Mouse (Mus musculus): Measurements from ENCODE around the gene Ythdf1. TPM values are rescaled to one million over a fixed set of nuclear protein-coding genes. Genes with fewer than 3 reads are reported as not detected.

The Ythdf1 gene
- polyA plus RNA-seq, 1 experiment from 2014 or later = 54.9 TPM

DNA sequence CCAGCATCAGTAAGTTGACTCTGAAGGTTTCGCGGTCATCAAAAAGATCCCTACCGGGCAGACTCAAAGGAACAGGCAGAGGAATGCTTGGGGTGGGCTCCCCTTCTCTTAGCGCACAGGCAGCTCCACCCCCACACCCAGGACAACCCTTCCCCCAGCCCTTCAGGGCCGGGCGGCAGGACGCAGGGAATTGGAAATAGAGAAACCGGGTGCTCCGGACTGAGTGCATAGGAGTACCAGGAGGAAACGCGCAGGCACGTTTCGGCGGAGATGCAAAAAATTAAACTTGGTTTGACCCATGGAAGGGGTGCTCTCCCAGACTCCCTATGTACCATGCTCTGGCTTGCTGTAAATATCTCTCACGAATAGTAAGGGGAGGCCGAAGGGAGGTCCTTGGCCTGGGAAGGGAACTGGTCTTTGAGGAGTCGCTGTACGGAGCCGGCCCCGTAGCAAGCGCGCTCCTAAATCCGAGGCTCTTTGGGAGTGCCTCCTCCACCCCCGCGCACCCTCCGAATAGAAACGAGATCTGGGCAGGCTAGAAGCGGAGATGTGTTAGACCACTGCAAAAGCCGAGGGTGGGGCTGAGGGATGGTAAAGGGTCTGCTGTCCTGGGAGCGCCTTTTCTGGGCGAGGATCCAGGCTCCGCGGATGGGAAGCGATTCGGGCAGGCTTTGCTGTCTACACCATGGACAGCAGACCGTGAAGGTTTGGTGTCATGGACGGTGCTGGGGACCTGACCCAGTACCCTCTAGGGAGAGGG lies 29.5 kb downstream of the Ythdf1 start:
- 2% methylated on average over 37 of the region's 37 CpGs for WGBS
- no peak for ATAC-seq (ENCODE audit: low FRiP score, low read depth)
- Histone ChIP-seq H3K4me1 (replicated peaks) (peaks cover 51% of the 10 kb centered on the region), H3K4me2 (peak overlapping the region; percentile 63), H3K36me3 (no peaks in the 10 kb centered on the region), H3K9ac (peak overlapping the region; percentile 99), H3K27ac (replicated peaks) (peak overlapping the region; percentile 98), H3K27me3 (no peaks in the 10 kb centered on the region), H3K4me3 (peak overlapping the region; percentile 80), H3K9me3 (no peaks in the 10 kb centered on the region)

DNA sequence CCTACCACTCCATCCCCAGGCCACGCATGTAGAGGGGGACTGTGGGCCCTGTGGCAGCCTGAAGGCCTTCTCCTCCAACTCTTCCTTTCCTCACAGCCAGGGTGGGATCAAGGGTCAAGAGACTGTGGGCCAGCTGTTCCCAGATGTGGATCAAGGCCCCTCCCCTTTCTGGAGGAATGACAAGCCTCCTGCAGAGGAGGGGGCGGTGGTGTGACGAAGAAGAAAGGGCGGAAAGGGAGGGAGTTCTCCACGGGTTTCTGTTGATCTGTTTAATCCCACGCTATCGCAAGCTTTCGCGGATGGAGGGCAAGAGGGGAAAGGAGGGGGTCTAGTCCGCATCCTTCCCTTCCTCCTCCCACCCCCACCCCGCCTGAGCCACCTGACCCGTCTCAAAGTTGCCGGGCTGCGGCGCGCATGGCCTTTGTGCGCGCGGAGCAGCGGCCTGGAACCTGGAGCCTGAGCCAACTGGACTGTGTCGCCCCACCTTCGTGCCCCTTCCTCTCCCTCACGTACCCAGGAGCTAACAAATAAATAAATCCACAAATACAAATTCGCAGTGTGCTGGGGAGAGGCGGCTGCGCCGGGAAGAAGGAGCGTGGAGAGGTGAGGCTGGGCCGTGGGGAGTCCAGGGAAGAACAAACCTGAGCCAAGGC lies 30.2 kb downstream of the Ythdf1 start:
- Histone ChIP-seq H3K9me3 (no peaks in the 10 kb centered on the region), H3K27me3 (no peaks in the 10 kb centered on the region), H3K4me1 (replicated peaks) (peaks cover 44% of the 10 kb centered on the region), H3K27ac (replicated peaks) (peak overlapping the region; percentile 98), H3K36me3 (no peaks in the 10 kb centered on the region), H3K4me3 (peak overlapping the region; percentile 80), H3K4me2 (peak overlapping the region; percentile 63), H3K9ac (peak overlapping the region; percentile 99)
- WGBS = 3% methylated on average over 26 of the region's 29 CpGs
- no peak for ATAC-seq (ENCODE audit: low FRiP score, low read depth)

DNA sequence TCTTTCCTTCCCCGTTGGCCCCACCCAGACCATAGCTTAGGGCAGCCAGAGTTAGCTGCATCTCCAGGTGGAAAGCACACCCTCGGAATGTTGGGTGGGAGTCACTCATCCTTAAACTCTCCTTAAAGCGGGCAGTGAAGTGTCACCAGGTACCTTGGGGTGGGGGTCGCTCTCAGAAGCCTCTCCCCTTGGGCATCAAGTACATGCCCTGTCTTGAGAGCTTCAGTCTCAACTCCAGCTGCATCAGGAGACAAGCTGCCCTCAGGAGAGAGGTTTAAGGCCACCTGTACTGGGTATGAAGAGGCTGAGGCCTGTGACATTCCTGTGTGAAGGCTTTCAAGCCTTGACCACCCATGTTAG lies 30.8 kb downstream of the Ythdf1 start:
- H3K4me1 ChIP-seq (replicated peaks) = peaks cover 38% of the 10 kb centered on the region
- 0 out of 2 replicates have a peak overlapping the region, but pooled peaks have one; percentile 80 for H3K4me3 ChIP-seq
- no peak overlapping the region for H3K9ac ChIP-seq
- no peak for ATAC-seq (ENCODE audit: low FRiP score, low read depth)
- peak overlapping the region; percentile 98 for H3K27ac ChIP-seq (replicated peaks)
- H3K4me2 ChIP-seq = peak overlapping the region; percentile 63
- no peaks in the 10 kb centered on the region for H3K9me3 ChIP-seq
- H3K36me3 ChIP-seq = no peaks in the 10 kb centered on the region
- WGBS = 16% methylated on average over 4 of the region's 4 CpGs
- no peaks in the 10 kb centered on the region for H3K27me3 ChIP-seq

DNA sequence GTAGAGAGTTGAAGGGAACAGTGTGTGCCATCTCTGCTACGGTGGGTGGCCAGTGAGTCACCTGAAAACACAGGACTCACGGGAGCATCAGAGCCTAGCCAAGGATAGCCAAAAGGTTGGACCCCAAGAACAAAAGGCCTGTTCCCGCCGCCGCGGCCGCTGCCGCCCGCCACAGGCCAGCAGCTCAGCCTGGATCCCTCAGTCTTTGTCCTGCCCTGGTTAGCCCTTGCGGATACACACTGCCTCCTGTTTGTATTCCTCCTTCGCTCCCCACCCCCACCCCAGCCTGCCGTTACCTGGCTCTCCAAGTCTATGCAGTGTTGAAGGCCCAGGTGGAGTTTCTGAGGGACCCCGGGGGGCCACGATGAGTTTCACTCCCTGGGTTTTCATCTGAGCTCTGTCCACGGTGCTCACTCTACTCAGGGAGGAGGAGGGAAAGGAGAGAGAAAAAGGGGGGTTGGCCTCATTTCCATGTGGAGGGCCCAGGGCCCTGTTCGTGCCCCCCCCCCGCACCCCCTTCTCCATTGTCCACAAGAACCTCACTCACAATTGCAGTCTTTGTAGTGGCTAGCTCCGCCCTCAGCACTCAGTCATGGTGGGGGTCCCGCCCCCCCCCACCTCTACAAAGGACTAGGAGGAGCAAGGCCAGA lies 31.4 kb downstream of the Ythdf1 start:
- Histone ChIP-seq H3K4me1 (replicated peaks) (peaks cover 38% of the 10 kb centered on the region), H3K4me2 (peak overlapping the region; percentile 63), H3K36me3 (no peaks in the 10 kb centered on the region), H3K9me3 (no peaks in the 10 kb centered on the region), H3K27ac (replicated peaks) (peak overlapping the region; percentile 98), H3K27me3 (no peaks in the 10 kb centered on the region), H3K4me3 (peak overlapping the region; percentile 7; the same call in 1 of the 2 replicates), H3K9ac (peak overlapping the region; percentile 11; the same call in 1 of the 2 replicates)
- ATAC-seq (ENCODE audit: low FRiP score, low read depth) = no peak
- WGBS = 7% methylated on average over 19 of the region's 19 CpGs

DNA sequence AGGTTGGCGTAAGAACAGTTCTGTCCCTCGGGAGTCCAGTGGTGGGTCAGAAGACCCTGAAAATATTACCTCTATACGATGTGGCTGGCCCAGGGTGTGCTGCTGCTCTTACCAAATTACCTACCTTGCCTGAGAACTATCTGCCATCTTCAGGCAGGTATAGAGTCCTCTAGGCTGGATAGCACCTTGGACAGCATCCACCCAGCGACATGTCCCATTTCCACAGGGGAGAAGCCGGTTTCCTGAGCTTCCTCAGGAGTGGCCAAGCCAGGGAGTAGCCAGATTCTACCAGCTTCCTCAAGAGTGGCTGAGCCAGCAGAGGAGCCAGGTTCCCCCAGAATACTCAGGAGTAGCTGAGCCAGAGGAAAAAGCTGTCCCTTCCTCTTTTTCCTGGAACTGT lies 35.5 kb downstream of the Ythdf1 start:
- WGBS = 85% methylated on average over 5 of the region's 5 CpGs

DNA sequence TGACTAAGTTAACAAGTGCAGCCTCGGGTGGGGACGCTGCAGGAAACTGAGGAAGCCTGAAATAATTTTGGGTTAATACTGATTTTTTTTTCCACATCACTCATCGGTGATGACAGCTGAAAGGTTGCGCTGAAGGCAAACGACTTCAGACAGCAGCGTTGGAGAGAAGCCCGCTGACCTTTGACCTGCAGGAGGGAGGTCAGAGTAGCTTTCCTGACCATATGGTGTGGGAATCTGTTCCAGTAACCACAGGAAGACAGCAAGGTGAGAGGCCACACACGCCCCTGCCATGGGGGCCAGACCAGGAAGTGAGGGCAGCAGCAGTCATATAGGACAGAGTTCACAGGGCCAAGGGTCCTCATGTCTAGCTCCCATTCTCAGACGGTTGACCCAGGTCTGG lies 39.5 kb downstream of the Ythdf1 start:
- Histone ChIP-seq H3K9me3 (no peaks in the 10 kb centered on the region), H3K27me3 (no peaks in the 10 kb centered on the region), H3K4me3 (no peak overlapping the region), H3K27ac (replicated peaks) (no peak overlapping the region), H3K36me3 (no peaks in the 10 kb centered on the region), H3K9ac (no peak overlapping the region), H3K4me1 (replicated peaks) (peaks cover 34% of the 10 kb centered on the region), H3K4me2 (no peak overlapping the region)
- no peak for ATAC-seq (ENCODE audit: low FRiP score, low read depth)
- WGBS = 66% methylated on average over 9 of the region's 9 CpGs

More for the DNA sequence above, 35.5 kb downstream of the Ythdf1 start:
- no peak overlapping the region for H3K4me2 ChIP-seq
- H3K4me3 ChIP-seq = no peak overlapping the region
- no peaks in the 10 kb centered on the region for H3K9me3 ChIP-seq
- no peak overlapping the region for H3K27ac ChIP-seq (replicated peaks)
- H3K9ac ChIP-seq = no peak overlapping the region
- no peak for ATAC-seq (ENCODE audit: low FRiP score, low read depth)
- H3K4me1 ChIP-seq (replicated peaks) = peaks cover 26% of the 10 kb centered on the region
- H3K36me3 ChIP-seq = no peaks in the 10 kb centered on the region
- H3K27me3 ChIP-seq = no peaks in the 10 kb centered on the region

DNA sequence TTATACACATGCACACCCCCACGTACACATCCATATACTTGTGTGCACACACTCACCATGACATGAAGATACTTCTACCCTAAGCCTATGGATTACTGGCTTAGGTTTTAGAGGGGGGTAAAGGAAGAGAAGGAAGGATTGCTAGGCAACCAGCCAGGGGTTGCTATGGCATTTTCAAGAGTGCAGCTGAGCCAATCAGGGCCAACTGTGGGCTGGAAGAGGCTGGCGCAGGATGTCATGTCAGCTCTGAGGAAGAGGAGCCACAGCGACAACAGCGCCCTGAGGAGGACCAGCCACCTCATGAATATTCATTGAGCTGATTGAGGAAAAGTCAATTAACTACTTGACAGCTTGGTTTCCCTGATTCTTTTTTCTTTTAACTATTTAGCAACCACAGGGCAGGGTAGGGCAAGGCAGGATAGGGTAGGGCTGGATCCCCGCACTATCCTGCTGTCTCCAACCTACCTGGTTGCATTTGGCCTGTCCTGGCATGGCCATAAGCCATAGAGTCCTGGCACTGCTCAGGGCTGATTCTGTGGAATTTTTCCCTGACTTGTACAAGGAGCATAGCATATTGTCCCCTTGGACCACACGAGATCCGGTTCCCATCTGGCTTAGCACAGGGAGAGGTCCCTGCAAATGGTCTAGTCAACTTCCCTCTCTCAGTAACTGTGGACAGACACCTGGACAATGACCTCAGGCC lies 41.2 kb downstream of the Ythdf1 start:
- 16% methylated on average over 7 of the region's 7 CpGs for WGBS
- Histone ChIP-seq H3K27ac (replicated peaks) (peak overlapping the region; percentile 82), H3K27me3 (no peaks in the 10 kb centered on the region), H3K9me3 (no peaks in the 10 kb centered on the region), H3K4me2 (peak overlapping the region; percentile 21; the same call in 1 of the 2 replicates), H3K9ac (no peak overlapping the region), H3K36me3 (no peaks in the 10 kb centered on the region), H3K4me1 (replicated peaks) (peaks cover 34% of the 10 kb centered on the region), H3K4me3 (no peak overlapping the region)
- ATAC-seq (ENCODE audit: low FRiP score, low read depth) = peak; percentile 93

DNA sequence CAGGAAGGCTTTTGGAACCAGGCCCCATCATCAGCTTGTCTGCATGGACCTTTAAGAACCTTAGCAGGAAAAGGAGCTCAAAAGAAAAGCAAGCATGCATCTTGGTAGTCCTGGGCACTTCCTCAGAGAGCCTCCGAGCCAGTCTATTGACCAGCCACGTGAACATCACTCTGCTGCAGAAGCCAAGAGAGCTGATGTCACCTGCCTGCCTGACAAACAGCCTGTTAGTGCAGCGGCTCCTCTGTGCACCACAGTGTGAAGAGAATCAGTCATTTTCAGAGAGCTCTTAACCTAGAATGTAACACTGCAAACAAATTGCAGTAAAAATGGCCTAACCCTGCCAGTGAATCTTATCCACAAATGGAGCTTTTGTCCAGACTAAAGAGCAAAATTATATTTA lies 50.7 kb downstream of the Ythdf1 start:
- peak; percentile 66; the same call in 1 of the 2 replicates for ATAC-seq (ENCODE audit: low FRiP score, low read depth)
- Histone ChIP-seq H3K4me3 (no peak overlapping the region), H3K27me3 (no peaks in the 10 kb centered on the region), H3K36me3 (no peaks in the 10 kb centered on the region), H3K9me3 (no peaks in the 10 kb centered on the region), H3K4me2 (no peak overlapping the region), H3K27ac (replicated peaks) (peak overlapping the region; percentile 61), H3K4me1 (replicated peaks) (no peaks in the 10 kb centered on the region), H3K9ac (no peak overlapping the region)
- 56% methylated on average over 3 of the region's 3 CpGs for WGBS

DNA sequence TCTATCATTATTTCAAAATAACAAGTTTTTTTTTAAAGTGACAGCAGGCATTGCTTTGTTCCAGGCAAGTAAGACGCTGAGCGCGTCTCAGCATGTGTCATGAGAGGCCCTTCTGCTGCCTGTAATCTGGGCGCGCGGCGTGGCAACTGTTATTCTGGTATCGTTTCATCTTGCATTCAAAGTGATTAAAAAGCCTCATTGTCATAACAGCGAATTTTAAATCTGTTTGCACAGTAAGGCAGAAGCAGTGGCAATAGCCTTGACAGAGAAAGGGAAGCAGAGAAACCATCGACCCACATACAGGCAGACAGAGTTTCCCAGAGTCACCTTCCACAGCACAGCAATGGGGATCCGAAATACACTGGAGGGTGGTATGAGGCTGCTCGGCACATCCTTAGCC lies 59.2 kb downstream of the Ythdf1 start:
- ATAC-seq (ENCODE audit: low FRiP score, low read depth) = no peak; the same call in 1 of the 2 replicates
- H3K4me1 ChIP-seq (replicated peaks) = peaks cover 13% of the 10 kb centered on the region; the same call in 1 of the 2 replicates
- H3K27me3 ChIP-seq = 0 out of 2 replicates have a peak, but pooled peaks cover 8% of the 10 kb centered on the region
- no peak overlapping the region for H3K4me3 ChIP-seq
- no peak overlapping the region for H3K9ac ChIP-seq
- H3K4me2 ChIP-seq = no peak overlapping the region
- no peaks in the 10 kb centered on the region for H3K9me3 ChIP-seq
- WGBS = 35% methylated on average over 12 of the region's 12 CpGs
- peak overlapping the region; percentile 72 for H3K27ac ChIP-seq (replicated peaks)
- H3K36me3 ChIP-seq = no peaks in the 10 kb centered on the region

DNA sequence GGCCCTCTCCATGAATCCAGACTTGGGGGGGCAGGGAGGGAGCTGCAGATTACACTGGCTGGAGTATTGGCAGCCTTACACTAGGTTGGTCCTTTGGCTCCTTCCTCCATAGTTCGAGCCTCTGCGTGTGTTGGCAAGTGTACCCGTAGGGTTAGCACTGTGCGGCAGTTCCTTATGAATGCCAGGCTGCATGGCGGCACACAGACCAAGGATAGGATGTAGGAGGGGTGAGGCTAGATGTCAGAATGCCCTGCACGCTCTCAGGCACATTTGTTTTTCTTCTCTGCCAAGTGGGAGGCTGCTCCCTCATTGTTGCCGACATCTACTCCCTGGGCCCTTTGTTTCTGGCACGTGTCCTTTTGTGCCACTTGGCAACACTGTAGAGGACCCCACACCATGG lies 63.6 kb downstream of the Ythdf1 start:
- H3K9ac ChIP-seq = no peak overlapping the region
- H3K27ac ChIP-seq (replicated peaks) = no peak overlapping the region
- no peak overlapping the region for H3K4me3 ChIP-seq
- peak; percentile 71 for ATAC-seq (ENCODE audit: low FRiP score, low read depth)
- 27% methylated on average over 8 of the region's 8 CpGs for WGBS
- H3K27me3 ChIP-seq = 0 out of 2 replicates have a peak, but pooled peaks cover 4% of the 10 kb centered on the region
- no peak overlapping the region for H3K4me2 ChIP-seq
- no peaks in the 10 kb centered on the region for H3K9me3 ChIP-seq
- no peaks in the 10 kb centered on the region for H3K36me3 ChIP-seq
- H3K4me1 ChIP-seq (replicated peaks) = peaks cover 34% of the 10 kb centered on the region

DNA sequence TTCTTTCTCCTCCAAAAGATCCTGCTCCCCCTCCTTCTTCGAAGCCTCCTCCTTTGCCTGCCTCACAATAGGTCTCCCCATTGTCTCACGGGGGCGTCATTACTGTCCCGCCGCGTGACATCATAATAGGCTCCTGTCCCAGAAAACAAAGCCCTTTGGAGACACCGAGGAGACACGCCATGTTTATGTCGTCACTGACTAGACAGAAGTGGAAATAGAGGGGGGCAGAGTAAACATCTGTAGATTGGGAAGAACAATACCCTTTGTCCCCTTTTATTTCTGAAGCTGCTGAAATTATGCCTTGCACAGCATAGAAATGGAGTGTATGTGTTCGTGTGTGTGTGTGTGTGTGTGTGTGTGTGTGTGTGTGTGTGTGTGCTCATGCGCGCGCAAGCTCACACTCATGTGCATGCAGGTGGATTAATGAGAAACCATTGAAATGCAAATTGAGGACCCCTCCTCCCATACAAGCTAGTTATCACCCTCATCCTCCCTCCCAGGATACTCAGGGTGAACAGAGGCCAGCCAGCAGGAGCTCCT lies 65.7 kb downstream of the Ythdf1 start:
- H3K27me3 ChIP-seq = 0 out of 2 replicates have a peak, but pooled peaks cover 4% of the 10 kb centered on the region

More for the DNA sequence above, 65.7 kb downstream of the Ythdf1 start:
- no peaks in the 10 kb centered on the region for H3K9me3 ChIP-seq
- H3K36me3 ChIP-seq = no peaks in the 10 kb centered on the region
- peak overlapping the region; percentile 23 for H3K9ac ChIP-seq
- 4% methylated on average over 13 of the region's 13 CpGs for WGBS
- peak; percentile 55 for ATAC-seq (ENCODE audit: low FRiP score, low read depth)
- peak overlapping the region; percentile 83 for H3K27ac ChIP-seq (replicated peaks)
- 0 out of 2 replicates have a peak overlapping the region, but pooled peaks have one; percentile 10 for H3K4me3 ChIP-seq
- peak overlapping the region; percentile 53 for H3K4me2 ChIP-seq
- peaks cover 23% of the 10 kb centered on the region for H3K4me1 ChIP-seq (replicated peaks)
